Mouse (Mus musculus) lung, embryonic 15.5 days (tissue): ENCODE measurements around the gene Pold3. TPM values are rescaled to one million over a fixed set of nuclear protein-coding genes. Genes with fewer than 3 reads are reported as not detected.

ENCODE experiments used
- ATAC-seq: fragments of 200-750 bp; cut with Nextera tagmentation; 2 replicates; pipeline ENCODE4 v1.8.0; 2017; ENCODE audit warnings: moderate number of reproducible peaks, borderline replicate concordance; ENCODE audit not compliant: low FRiP score, low TSS enrichment; ENCODE audit errors: extremely low read depth
- H3K27ac ChIP-seq: fragments of 300-500 bp; sonication (generic); 2 replicates; pipeline ENCODE4 v1.5.1; 2015; ENCODE audit warnings: moderate library complexity, mild to moderate bottlenecking, inconsistent platforms
- H3K27me3 ChIP-seq: fragments of 300-500 bp; sonication (generic); 2 replicates; pipeline ENCODE4 v1.6.1; 2015; ENCODE audit warnings: inconsistent platforms
- H3K36me3 ChIP-seq: fragments of 300-500 bp; sonication (generic); 2 replicates; pipeline ENCODE4 v1.6.1; 2015; ENCODE audit warnings: inconsistent platforms
- H3K4me1 ChIP-seq: fragments of 300-500 bp; sonication (generic); 2 replicates; pipeline ENCODE4 v1.6.1; 2015; ENCODE audit warnings: inconsistent platforms
- H3K4me2 ChIP-seq: fragments of 300-500 bp; sonication (generic); 2 replicates; pipeline ENCODE4 v1.6.1; 2015; ENCODE audit warnings: inconsistent platforms, mild to moderate bottlenecking, moderate library complexity
- H3K4me3 ChIP-seq: fragments of 300-500 bp; sonication (generic); 2 replicates; pipeline ENCODE4 v1.5.1; 2015; ENCODE audit warnings: mild to moderate bottlenecking, inconsistent platforms
- H3K9ac ChIP-seq: fragments of 300-500 bp; sonication (generic); 2 replicates; pipeline ENCODE4 v1.6.1; 2015; ENCODE audit warnings: inconsistent platforms
- H3K9me3 ChIP-seq: fragments of 300-500 bp; sonication (generic); 2 replicates; pipeline ENCODE4 v1.6.1; 2016; ENCODE audit warnings: inconsistent platforms
- WGBS: fragments of 180-500 bp; shearing (Covaris S2); methylation state at CpG from one replicate; pipeline ENCODE4 v1.1.7; 2015; 5-methylcytosine and 5-hydroxymethylcytosine counted together
- polyA plus RNA-seq: library from polyadenylated mRNA; unstranded; fragments of >200 nt; fragmentation: Nextera tagmentation; extraction: Ambion mirVana; gene quantifications from 2 replicates; pipeline ENCODE4 v1.2.1, GENCODE M21; 2015

Gene Pold3
- polyA plus RNA-seq, 1 experiment from 2014 or later = 62.2 TPM

DNA sequence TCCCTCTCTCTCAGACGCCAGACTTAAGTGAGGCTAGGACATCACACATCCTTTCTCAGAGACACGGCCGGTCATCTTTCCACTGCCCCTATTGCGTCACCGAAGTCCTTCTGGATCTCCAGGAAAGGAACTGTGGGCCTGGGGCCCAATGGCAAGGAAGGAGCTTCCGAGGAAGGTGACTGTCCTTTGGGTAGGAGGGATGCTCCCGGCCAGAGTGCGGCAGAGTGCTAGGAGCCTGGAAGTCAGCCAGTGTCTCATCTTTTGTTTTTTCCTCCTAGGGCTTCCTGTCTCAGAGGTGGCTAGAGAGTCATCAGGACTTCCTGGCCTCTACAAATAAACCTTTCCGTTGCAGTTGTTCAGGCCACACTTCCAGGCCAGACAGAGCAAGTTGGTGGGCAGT lies 15.7 kb upstream of the Pold3 start:
- 56% methylated on average over 9 of the region's 9 CpGs for WGBS
- Histone ChIP-seq H3K9me3 (no peaks in the 10 kb centered on the region), H3K27ac (no peak overlapping the region), H3K36me3 (no peaks in the 10 kb centered on the region), H3K9ac (no peak overlapping the region), H3K4me1 (0 out of 2 replicates have a peak, but pooled peaks cover 2% of the 10 kb centered on the region), H3K4me3 (no peak overlapping the region), H3K4me2 (no peak overlapping the region), H3K27me3 (no peaks in the 10 kb centered on the region)
- ATAC-seq = no peak

DNA sequence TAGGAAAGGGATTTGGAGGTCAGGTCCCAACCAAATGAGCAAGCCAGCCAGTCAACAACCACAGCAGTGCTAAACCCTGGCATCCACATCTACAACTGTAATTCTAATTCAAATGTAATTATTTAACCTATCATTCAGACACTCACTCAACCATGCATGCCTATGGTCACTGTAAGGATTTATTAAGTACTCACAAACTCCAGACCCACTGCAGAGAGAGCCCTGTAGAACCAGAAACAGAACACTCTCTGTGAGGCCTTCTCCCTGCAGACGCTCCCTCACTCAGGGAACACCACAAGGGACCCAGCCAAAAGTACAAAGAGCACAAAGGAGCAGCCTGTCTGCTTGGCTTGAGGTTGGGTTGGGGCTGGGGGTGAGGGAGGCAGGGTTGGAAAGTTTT lies 11.0 kb upstream of the Pold3 start:
- H3K9ac ChIP-seq = no peak overlapping the region
- WGBS = 80% methylated on average over 1 of the region's 1 CpGs
- 0 out of 2 replicates have a peak, but pooled peaks cover 2% of the 10 kb centered on the region for H3K4me1 ChIP-seq
- H3K4me2 ChIP-seq = no peak overlapping the region
- H3K36me3 ChIP-seq = no peaks in the 10 kb centered on the region
- H3K27me3 ChIP-seq = no peaks in the 10 kb centered on the region
- H3K27ac ChIP-seq = no peak overlapping the region
- H3K4me3 ChIP-seq = no peak overlapping the region
- H3K9me3 ChIP-seq = no peaks in the 10 kb centered on the region
- ATAC-seq = no peak

DNA sequence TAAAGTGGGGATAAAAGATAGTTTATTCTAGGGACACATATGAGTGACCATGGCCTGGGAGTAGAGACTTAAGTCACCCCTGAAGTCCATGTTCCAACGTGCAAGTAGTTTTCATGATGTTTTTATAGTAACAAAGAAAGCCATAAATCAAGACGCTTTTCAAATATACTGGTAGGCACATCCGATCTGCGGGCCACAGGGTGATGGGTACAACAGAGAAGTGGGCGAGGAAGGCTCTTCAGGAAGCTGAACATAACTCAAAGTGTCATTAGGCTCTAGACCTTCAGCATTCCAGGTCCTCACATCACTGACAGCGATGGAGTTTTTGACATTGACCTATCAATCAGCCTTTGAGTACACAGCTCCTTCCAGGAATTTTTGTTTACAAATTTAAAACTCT lies 9.2 kb upstream of the Pold3 start:
- Histone ChIP-seq H3K4me2 (no peak overlapping the region), H3K4me1 (no peaks in the 10 kb centered on the region), H3K27ac (no peak overlapping the region), H3K9me3 (no peaks in the 10 kb centered on the region), H3K4me3 (no peak overlapping the region), H3K36me3 (no peaks in the 10 kb centered on the region), H3K27me3 (no peaks in the 10 kb centered on the region), H3K9ac (no peak overlapping the region)
- ATAC-seq = no peak
- WGBS = 39% methylated on average over 6 of the region's 6 CpGs

DNA sequence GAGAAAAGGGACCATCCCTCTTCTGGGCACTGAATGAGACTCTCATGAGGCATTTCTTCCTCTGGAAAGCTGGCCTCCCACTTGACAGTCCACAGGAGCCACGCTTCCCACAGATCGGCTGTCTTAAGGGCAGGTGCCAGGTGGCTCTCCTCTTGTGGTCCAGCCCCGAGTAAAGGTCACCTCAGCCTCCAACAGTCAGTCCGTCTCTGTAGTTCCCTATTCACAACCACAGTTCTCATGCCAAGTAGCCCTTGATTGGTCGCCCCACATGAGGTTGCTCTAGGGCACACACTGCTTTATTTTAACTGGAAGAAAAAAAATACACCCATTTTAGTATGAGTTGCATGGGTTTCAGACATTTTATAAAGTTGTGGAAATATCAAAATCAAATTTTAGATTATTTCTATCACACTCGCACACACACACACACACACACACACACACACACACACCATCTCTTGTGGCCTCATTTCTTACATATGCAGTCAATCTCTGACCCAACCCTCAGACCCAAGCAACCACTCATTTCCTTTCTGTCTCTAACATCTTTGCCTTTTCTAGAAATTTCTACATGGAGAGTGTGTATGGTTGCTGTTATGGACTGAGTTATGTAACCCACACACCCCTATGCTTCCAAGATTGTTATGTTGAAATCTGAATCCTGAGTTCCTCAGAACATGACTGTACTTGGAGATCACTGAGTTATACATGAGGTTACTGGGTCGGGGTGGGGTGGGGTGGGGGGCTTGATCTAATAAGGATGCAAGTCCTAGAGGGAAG lies 7.1 kb upstream of the Pold3 start:
- Histone ChIP-seq H3K4me1 (no peaks in the 10 kb centered on the region), H3K27me3 (no peaks in the 10 kb centered on the region), H3K27ac (no peak overlapping the region), H3K4me2 (no peak overlapping the region), H3K9me3 (no peaks in the 10 kb centered on the region), H3K4me3 (no peak overlapping the region), H3K9ac (no peak overlapping the region), H3K36me3 (no peaks in the 10 kb centered on the region)
- ATAC-seq = no peak
- 66% methylated on average over 7 of the region's 7 CpGs for WGBS

DNA sequence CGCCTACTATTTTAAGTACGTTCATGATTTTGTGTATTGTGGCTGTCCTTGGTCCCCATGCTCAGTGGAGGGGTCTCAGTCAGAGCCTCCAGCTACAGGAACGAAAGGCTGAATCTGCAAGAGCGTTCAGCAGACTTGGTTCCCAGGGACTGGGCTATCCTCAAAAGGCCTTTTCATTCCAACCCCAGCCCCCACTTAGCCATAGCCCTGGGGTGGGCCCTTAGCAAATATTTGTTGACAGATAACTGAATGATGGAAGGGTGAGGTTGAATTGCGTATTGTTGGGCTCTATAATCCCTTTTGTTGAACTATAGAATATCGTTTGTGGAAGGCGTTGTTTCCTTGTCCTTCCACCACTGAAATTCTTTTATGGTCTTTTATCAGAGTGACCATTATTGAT lies 5.1 kb upstream of the Pold3 start:
- Histone ChIP-seq H3K27ac (no peak overlapping the region), H3K4me1 (peaks cover 5% of the 10 kb centered on the region; the same call in 1 of the 2 replicates), H3K9ac (no peak overlapping the region), H3K4me3 (no peak overlapping the region), H3K27me3 (no peaks in the 10 kb centered on the region), H3K4me2 (no peak overlapping the region), H3K36me3 (no peaks in the 10 kb centered on the region), H3K9me3 (no peaks in the 10 kb centered on the region)
- no peak for ATAC-seq
- WGBS = 62% methylated on average over 7 of the region's 7 CpGs

DNA sequence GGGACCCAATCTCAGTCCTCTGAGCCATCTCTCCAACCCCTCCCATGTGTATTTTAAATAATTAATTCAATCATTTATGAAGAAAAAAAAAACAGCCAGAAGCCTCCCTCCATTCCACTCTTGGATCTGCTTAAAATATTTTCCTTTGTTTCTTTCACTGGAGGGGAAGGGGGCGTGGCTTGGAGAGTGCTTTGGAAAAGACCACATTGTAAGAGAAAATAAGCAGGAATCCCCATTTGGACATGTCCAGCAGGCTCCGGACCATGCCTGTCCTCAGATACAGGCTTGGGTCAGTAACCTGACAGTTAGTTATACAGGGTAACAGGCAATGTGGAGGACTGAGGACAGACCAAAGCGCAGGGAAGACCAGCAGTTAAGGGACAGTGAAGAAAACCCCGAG lies 3.8 kb upstream of the Pold3 start:
- 70% methylated on average over 4 of the region's 4 CpGs for WGBS
- no peaks in the 10 kb centered on the region for H3K9me3 ChIP-seq

DNA sequence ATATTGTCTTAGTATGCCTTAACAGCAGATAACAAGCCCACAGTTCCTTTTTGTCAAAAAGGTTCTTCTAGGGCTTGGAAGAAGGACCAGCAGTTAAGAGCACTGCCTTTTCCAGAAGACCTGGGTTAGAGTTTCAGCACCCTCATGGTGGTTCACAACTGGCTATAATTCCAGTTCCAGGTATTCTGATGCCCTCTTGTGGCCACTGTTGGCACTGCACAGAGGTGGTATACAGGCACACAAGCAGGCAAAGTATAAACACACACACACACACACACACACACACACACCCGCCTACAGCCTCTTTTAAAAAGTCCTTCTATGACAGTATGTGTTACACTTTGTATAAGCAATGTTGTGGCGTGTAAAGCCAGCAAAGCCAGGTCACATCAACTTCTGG lies 2.8 kb upstream of the Pold3 start:
- Histone ChIP-seq H3K4me1 (peaks cover 11% of the 10 kb centered on the region), H3K4me3 (no peak overlapping the region), H3K36me3 (no peaks in the 10 kb centered on the region), H3K27me3 (no peaks in the 10 kb centered on the region), H3K9me3 (no peaks in the 10 kb centered on the region), H3K27ac (no peak overlapping the region), H3K9ac (no peak overlapping the region), H3K4me2 (no peak overlapping the region)
- WGBS = 59% methylated on average over 2 of the region's 2 CpGs
- no peak for ATAC-seq

More for the DNA sequence above, 3.8 kb upstream of the Pold3 start:
- no peaks in the 10 kb centered on the region for H3K27me3 ChIP-seq
- H3K27ac ChIP-seq = no peak overlapping the region
- H3K4me3 ChIP-seq = no peak overlapping the region
- H3K9ac ChIP-seq = no peak overlapping the region
- H3K4me2 ChIP-seq = no peak overlapping the region
- peaks cover 7% of the 10 kb centered on the region for H3K4me1 ChIP-seq
- no peak for ATAC-seq
- H3K36me3 ChIP-seq = no peaks in the 10 kb centered on the region

DNA sequence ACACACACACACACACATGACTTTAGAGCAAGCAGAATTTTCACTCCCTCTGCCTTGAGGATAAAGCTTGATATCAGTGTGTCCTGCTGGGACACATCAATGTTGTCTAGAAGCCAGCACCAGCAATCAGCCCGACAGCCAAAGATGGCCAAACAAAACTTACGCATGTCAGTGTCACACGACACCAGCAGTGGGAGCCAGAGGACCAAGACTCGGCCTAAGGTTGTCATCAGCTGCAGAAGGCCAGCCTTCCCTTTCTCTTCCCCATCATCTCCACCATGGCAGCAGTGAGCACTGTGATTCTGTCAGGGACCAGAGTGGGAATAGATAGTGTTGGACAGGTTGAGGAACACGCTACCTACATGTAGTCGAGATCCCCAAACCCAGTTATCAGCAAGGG lies 2.1 kb upstream of the Pold3 start:
- H3K4me3 ChIP-seq = no peak overlapping the region
- H3K9me3 ChIP-seq = no peaks in the 10 kb centered on the region
- no peak for ATAC-seq
- H3K36me3 ChIP-seq = 0 out of 2 replicates have a peak, but pooled peaks cover 7% of the 10 kb centered on the region
- no peak overlapping the region for H3K4me2 ChIP-seq
- 54% methylated on average over 6 of the region's 6 CpGs for WGBS
- H3K4me1 ChIP-seq = peaks cover 11% of the 10 kb centered on the region
- no peak overlapping the region for H3K27ac ChIP-seq
- no peak overlapping the region for H3K9ac ChIP-seq
- no peaks in the 10 kb centered on the region for H3K27me3 ChIP-seq

DNA sequence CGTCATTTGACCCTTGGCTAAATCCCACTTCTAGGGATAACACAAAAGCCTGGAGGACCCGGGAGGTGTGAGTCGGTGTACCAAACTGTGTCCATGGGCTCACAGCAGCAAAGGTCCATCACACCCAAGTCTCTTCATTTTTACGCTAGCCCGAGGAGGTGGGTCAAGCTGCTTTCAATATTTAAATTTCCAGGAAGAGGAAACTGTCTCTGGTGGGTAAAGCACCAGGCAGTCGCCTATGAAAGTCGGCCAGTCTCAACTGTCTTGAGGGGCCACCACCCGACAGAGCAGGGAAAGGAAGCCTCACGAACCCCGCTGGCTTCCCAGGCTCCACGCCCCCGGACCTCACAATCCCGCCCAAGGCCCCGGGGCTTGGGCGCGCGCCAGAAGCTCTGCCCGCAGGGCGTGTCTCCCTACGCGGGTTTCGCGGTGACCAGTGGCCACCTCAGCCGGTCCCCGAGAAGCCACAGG lies 539 bp downstream of the Pold3 start:
- H3K27me3 ChIP-seq = no peaks in the 10 kb centered on the region
- peak overlapping the region; percentile 97 for H3K4me3 ChIP-seq
- H3K4me2 ChIP-seq = peak overlapping the region; percentile 63
- peak overlapping the region; percentile 96 for H3K9ac ChIP-seq
- H3K4me1 ChIP-seq = peaks cover 11% of the 10 kb centered on the region
- H3K27ac ChIP-seq = peak overlapping the region; percentile 95
- ATAC-seq = peak; percentile 66
- H3K36me3 ChIP-seq = peaks cover 17% of the 10 kb centered on the region
- under 1% methylated on average over 24 of the region's 25 CpGs for WGBS
- H3K9me3 ChIP-seq = no peaks in the 10 kb centered on the region

DNA sequence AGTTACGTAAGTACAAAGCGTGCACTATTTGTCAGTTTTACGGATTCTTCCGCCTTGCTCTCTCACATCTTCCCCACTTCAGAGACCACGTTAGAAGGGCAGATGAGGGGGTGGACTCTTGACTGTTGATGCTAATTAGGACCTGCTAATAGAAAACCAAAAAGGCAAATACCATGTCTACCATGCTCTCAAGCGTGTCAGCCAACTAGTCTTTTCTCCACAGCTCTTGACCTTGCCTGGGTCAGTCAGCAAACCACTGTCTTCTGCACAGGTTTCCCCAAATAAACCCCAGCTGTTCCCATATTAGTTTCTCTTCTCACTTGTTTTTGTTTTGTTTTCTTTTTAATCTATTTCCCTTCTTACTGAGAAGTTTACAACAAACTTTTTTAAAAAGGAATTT lies 7.1 kb downstream of the Pold3 start:
- Histone ChIP-seq H3K4me1 (no peaks in the 10 kb centered on the region), H3K36me3 (peaks cover 63% of the 10 kb centered on the region), H3K4me2 (no peak overlapping the region), H3K27me3 (no peaks in the 10 kb centered on the region), H3K9ac (no peak overlapping the region), H3K4me3 (no peak overlapping the region), H3K9me3 (no peaks in the 10 kb centered on the region), H3K27ac (no peak overlapping the region)
- 84% methylated on average over 6 of the region's 6 CpGs for WGBS
- no peak for ATAC-seq

DNA sequence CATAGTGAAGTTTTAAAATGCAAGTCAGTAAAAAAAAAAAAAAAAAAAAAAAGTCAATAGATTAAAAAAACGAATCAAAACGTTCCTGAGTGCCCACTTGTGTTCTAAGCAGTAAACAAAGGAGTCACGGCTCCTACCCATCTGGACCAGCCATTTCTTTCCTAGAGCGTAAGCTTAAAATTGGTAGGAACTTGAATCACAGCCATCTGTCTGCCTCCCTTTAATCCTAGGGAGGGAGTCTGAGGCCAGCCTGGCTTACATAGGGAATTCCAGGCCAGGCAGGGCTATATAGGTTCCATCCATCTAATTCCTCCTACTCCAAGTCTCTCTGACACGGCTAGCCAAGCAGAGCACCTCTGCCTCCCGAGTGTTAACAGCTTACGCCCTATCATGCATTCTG lies 7.5 kb downstream of the Pold3 start:
- Histone ChIP-seq H3K4me1 (no peaks in the 10 kb centered on the region), H3K9ac (no peak overlapping the region), H3K4me3 (no peak overlapping the region), H3K4me2 (no peak overlapping the region), H3K27ac (no peak overlapping the region), H3K9me3 (no peaks in the 10 kb centered on the region), H3K27me3 (no peaks in the 10 kb centered on the region), H3K36me3 (peaks cover 63% of the 10 kb centered on the region)
- no peak for ATAC-seq
- 79% methylated on average over 7 of the region's 7 CpGs for WGBS

DNA sequence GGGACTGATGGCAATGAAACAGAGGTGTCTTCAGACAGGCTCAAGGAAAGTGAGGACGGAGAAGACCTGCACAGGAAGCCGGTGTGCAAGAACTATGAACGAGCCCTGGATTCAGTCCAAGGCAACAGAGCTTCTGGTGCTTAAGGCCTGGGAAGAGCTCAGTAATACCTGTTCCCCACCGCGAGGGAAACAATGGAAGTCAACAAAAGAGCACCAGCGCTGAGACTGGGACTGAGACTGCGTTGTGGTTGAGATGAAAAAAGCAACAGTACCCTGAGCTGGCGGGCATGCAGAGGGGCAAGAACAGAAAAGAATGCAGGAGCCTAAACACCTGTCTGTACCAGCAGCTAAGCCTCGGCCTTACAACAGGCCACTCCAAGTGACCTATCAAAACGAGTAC lies 9.9 kb downstream of the Pold3 start:
- H3K36me3 ChIP-seq = peaks cover 61% of the 10 kb centered on the region
- 62% methylated on average over 10 of the region's 10 CpGs for WGBS
- ATAC-seq = no peak

More for the DNA sequence above, 9.9 kb downstream of the Pold3 start:
- Histone ChIP-seq H3K4me3 (no peak overlapping the region), H3K9ac (no peak overlapping the region), H3K4me1 (no peaks in the 10 kb centered on the region), H3K27me3 (no peaks in the 10 kb centered on the region), H3K27ac (no peak overlapping the region), H3K4me2 (no peak overlapping the region), H3K9me3 (no peaks in the 10 kb centered on the region)
